Mouse (Mus musculus): Measurements from ENCODE around the gene Gbp3.

Gene Gbp3

GRCm38 (mm10) chr3:142588888-142589287 is 29.1 kb downstream of the Gbp3 start:
- no peak for DNase-seq (ENCODE audit: low spot score in 2 of 2)

- no peak for DNase-seq (ENCODE audit: low spot score in 2 of 2)
Observed at GRCm38 (mm10) chr3:142590431-142591067, 30.7 kb downstream of the Gbp3 start.

DNA sequence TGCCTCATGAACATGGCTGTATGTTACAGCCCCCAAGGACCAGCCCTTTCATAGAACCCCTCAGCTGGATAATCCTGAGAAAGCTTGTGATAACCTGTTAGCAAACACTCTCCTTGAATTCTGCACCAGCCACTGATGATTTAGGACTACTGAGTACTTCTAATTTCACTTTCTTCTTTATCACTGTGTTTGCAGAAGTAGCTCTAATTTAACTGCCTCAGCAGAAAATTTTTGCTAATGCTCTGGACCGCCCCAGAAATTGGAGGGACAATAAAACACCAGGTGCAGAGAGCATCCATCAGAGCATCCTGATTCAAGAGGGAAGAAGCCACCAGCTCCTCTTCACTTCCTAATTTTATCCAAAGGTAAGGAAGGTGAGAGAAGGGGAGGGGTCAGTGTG is 34.7 kb downstream of the Gbp3 start, which contains the start of gene Gbp2b:
Gbp2b (plus strand) TSS at position 301 of the 400 bp plus-strand sequence.
- no peak for DNase-seq (ENCODE audit: low spot score in 2 of 2)

DNA sequence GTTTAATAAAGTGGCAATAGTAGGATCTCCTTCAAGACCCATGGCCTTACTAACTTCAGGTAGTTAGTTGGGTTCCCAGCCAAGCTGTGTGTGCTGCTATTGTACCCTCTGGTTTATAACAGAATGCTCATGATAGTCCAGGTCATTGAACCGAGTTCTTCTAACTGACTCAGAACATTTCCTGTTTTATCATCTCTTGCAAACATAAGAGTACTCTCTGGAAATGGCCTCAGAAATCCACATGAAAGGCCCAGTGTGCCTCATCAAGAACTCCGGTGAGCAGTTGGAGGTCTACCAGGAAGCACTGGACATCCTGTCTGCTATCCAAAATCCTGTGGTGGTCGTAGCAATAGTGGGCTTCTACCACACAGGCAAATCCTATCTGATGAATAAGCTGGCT is 38.1 kb downstream of the Gbp3 start:
- DNase-seq (ENCODE audit: low spot score in 2 of 2), result no peak

- no peak for DNase-seq (ENCODE audit: low spot score in 2 of 2)
Observed at GRCm38 (mm10) chr3:142601675-142602074, 41.8 kb downstream of the Gbp3 start.

DNA sequence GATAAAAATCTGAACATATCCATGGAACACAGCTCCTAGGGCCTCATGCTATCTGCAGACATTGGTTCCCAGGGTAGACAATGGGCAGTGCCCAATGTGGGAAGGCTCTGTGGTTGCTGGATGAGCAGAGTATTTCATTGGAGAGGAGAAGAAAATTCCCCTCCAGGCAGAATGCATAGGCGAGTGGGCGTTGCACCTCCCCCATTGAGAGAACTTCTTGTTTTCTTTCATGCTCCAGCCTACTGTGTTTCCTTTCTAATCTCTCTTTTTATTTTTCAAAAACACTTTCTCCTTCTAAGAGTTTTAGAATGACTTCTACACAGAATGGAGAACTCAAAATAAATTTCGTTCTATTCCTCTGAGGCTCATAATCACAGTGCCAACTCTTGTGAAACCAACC is 58.8 kb downstream of the Gbp3 start:
- no peak for DNase-seq (ENCODE audit: low spot score in 2 of 2)

- DNase-seq (ENCODE audit: low spot score in 2 of 2), result no peak
Observed at GRCm38 (mm10) chr3:142619606-142620005, 59.8 kb downstream of the Gbp3 start.

DNA sequence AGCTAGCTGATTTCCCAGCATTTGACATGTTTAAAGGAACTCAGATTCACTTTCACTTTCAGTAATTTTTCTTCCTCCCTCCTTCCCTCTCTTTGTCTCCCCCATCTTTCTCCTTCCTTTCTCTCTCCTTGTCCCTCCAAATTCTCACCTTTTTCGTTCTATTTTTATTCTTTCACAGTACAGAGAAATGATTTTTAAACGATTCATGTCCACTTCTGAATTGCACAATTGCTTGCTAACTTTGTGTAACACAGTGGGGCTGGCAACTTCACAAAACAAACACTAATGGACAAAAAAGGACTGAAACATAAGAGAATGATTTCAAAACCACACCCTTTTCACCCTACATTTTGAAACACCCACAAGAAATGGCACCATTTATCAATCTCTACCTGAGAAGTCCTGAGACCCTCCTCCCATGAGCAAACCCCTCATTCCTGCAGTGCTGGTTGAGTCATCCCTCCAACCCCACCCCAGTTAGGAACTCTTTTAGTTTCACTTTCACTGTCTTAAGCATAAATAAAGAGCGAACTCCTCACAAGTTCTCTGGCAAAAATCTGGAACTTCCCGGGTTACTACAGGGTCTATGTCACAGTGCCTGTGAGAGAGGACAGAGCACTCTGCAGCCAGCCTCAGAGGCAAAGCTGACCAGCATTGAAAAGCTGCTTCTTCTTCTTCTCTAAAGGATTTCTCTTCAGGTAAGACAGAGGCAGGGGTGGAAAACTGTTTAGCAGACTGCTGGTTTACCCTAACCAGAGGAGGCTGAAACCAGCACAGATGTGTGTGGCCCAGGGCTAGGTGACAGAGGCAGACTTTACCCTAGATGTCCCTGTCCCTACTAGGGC is 60.5 kb downstream of the Gbp3 start, which contains the start of gene Gbp2:
Gbp2 (plus strand) TSS at position 492 of the 845 bp plus-strand sequence.
- no peak for DNase-seq (ENCODE audit: low spot score in 2 of 2)

DNA sequence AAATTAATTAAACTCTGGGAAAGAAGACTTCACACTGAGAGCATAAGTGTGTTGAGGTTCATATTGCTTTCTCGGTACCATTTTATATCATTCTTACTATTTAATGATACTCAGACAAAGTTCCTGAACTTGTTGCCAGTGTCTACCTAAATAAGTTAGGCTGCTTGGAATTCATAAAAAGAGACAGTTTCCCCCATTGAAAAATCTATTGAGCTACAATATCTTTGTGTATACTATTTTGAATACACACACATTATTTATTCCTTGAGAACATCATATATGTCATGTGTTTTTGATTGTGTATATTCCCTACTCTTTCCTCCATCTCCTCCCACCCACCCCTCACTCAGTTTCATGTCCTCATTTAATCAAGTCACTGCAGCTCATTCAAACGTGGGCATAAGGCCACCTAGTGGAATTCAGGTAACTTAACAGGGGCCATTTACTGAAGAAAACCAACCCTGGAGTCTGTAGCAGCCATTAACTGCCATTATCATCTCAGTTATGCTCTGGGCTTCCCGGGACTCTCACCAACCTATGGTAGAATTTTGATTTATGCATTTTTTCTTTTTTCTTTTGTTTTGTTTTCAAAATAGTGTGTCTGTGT is 61.2 kb downstream of the Gbp3 start:
- DNase-seq (ENCODE audit: low spot score in 2 of 2), result no peak
